Mouse (Mus musculus): ENCODE measurements around the gene Lrba. TPM values are rescaled to one million over a fixed set of nuclear protein-coding genes. Genes with fewer than 3 reads are reported as not detected.

The Lrba gene
- total and polyA plus RNA-seq, 3 experiments, result 12.3 to 22.6 (median 13.8) TPM

- Histone ChIP-seq H3K27ac (ENCODE audit: insufficient read depth, low read depth) (no peak overlapping the region), H3K4me3 (replicated peaks in 1 of 3; ENCODE audit: low read depth in 2 of 3, low read length in 2 of 3, poor library complexity in 1 of 3) (no peak overlapping the region), H3K79me2 (replicated peaks; ENCODE audit: control insufficient read depth, extremely low read depth, insufficient read depth, poor library complexity, severe bottlenecking) (no peaks in the 10 kb centered on the region), H3K4me1 (ENCODE audit: control insufficient read depth in 1 of 2, insufficient read depth in 2 of 2) (no peaks in the 10 kb centered on the region), H3K9ac (ENCODE audit: insufficient read depth, low read depth) (no peak overlapping the region), H3K36me3 (replicated peaks in 1 of 2; ENCODE audit: control insufficient read depth in 1 of 2, insufficient read depth in 1 of 2, low read length in 1 of 2) (no peaks in the 10 kb centered on the region), H3K27me3 (replicated peaks) (no peaks in the 10 kb centered on the region), H3K9me3 (replicated peaks; ENCODE audit: low read length) (no peaks in the 10 kb centered on the region), H3K4me2 (ENCODE audit: insufficient read depth, low read depth, poor library complexity, severe bottlenecking) (no peak overlapping the region)
- DNase-seq (ENCODE audit: extremely low read depth), result no peak
- dilution Hi-C loops (cut with MboI; ENCODE audit: extremely low pct_ligation_motif_present, extremely low pct_unique_long_range_greater_than_20kb, low sequenced_read_pairs), result no loop called here
- in situ Hi-C loops (cut with MboI; ENCODE audit: low pct_ligation_motif_present, low pct_unique_long_range_greater_than_20kb, low sequenced_read_pairs), result no loop called here
- no peak for TF ChIP-seq CHD1 (IDR thresholded peaks at IDR 0.05; ENCODE audit: low read depth, low read length)
- TF ChIP-seq NRF1 (IDR thresholded peaks at IDR 0.05; ENCODE audit: low read depth, low read length), result no peak
- no peak for TF ChIP-seq MXI1 (IDR thresholded peaks at IDR 0.05; ENCODE audit: low read depth, low read length)
- TF ChIP-seq MYC (IDR thresholded peaks at IDR 0.05; ENCODE audit: low read depth, low read length), result no peak
- TF ChIP-seq ELF1 (IDR thresholded peaks at IDR 0.05; ENCODE audit: low read depth, low read length), result no peak
- TF ChIP-seq JUN (IDR thresholded peaks at IDR 0.05; ENCODE audit: insufficient read depth, low read depth, low read length), result no peak
- TF ChIP-seq CTCF (conservative IDR thresholded peaks at IDR 0.05 in 1 of 2, IDR thresholded peaks at IDR 0.05 in 1 of 2; ENCODE audit: low read depth in 2 of 2, low read length in 2 of 2), result no peak
- no peak for TF ChIP-seq SIN3A (IDR thresholded peaks at IDR 0.05; ENCODE audit: low read length)
- no peak for TF ChIP-seq USF2 (conservative IDR thresholded peaks at IDR 0.05; ENCODE audit: low read depth, low read length)
- TF ChIP-seq POLR2AphosphoS2 (IDR thresholded peaks at IDR 0.05; ENCODE audit: low read depth, low read length), result no peak
- TF ChIP-seq NELFE (IDR thresholded peaks at IDR 0.05; ENCODE audit: low read depth, low read length), result no peak
These were observed 474.5 kb downstream of the Lrba start for GRCm38 (mm10) chr3:86698947-86699346.

GRCm38 (mm10) chr3:86701163-86701563 is 476.7 kb downstream of the Lrba start:
- H3K79me2 ChIP-seq (replicated peaks; ENCODE audit: control insufficient read depth, extremely low read depth, insufficient read depth, poor library complexity, severe bottlenecking), result no peaks in the 10 kb centered on the region
- in situ Hi-C loops (cut with MboI; ENCODE audit: low pct_ligation_motif_present, low pct_unique_long_range_greater_than_20kb, low sequenced_read_pairs) (no loop called here), dilution Hi-C loops (cut with MboI; ENCODE audit: extremely low pct_ligation_motif_present, extremely low pct_unique_long_range_greater_than_20kb, low sequenced_read_pairs) (no loop called here)
- H3K9me3 ChIP-seq (replicated peaks; ENCODE audit: low read length), result no peaks in the 10 kb centered on the region
- no peak overlapping the region for H3K27ac ChIP-seq (ENCODE audit: insufficient read depth, low read depth)
- H3K4me2 ChIP-seq (ENCODE audit: insufficient read depth, low read depth, poor library complexity, severe bottlenecking), result no peak overlapping the region
- H3K36me3 ChIP-seq (replicated peaks in 1 of 2; ENCODE audit: control insufficient read depth in 1 of 2, insufficient read depth in 1 of 2, low read length in 1 of 2), result no peaks in the 10 kb centered on the region
- peaks cover 0 to 3% of the 10 kb centered on the region in 2 experiments; a peak in 1 of 4 replicates for H3K4me1 ChIP-seq (ENCODE audit: control insufficient read depth in 1 of 2, insufficient read depth in 2 of 2)
- no peak overlapping the region for H3K4me3 ChIP-seq (replicated peaks in 1 of 3; ENCODE audit: low read depth in 2 of 3, low read length in 2 of 3, poor library complexity in 1 of 3)
- TF ChIP-seq SIN3A (IDR thresholded peaks at IDR 0.05; ENCODE audit: low read length), result no peak
- no peak for TF ChIP-seq TCF12 (IDR thresholded peaks at IDR 0.05; ENCODE audit: low read depth, low read length)
- TF ChIP-seq MAX (IDR thresholded peaks at IDR 0.05; ENCODE audit: low read length), result no peak
- no peak for TF ChIP-seq MAFK (IDR thresholded peaks at IDR 0.05; ENCODE audit: insufficient replicate concordance, low read length)
- no peaks in the 10 kb centered on the region for H3K27me3 ChIP-seq (replicated peaks)
- DNase-seq (ENCODE audit: extremely low read depth), result no peak
- no peak overlapping the region for H3K9ac ChIP-seq (ENCODE audit: insufficient read depth, low read depth)

GRCm38 (mm10) chr3:86709472-86709871 is 485.0 kb downstream of the Lrba start:
- no peak overlapping the region for H3K9ac ChIP-seq (ENCODE audit: insufficient read depth, low read depth)
- in situ Hi-C loops (cut with MboI; ENCODE audit: low pct_ligation_motif_present, low pct_unique_long_range_greater_than_20kb, low sequenced_read_pairs) (no loop called here), dilution Hi-C loops (cut with MboI; ENCODE audit: extremely low pct_ligation_motif_present, extremely low pct_unique_long_range_greater_than_20kb, low sequenced_read_pairs) (no loop called here)
- no peak overlapping the region for H3K27ac ChIP-seq (ENCODE audit: insufficient read depth, low read depth)
- no peak for DNase-seq (ENCODE audit: extremely low read depth)
- H3K4me1 ChIP-seq (ENCODE audit: control insufficient read depth in 1 of 2, insufficient read depth in 2 of 2), result peaks cover 0 to 3% of the 10 kb centered on the region in 2 experiments; a peak in 1 of 4 replicates
- H3K9me3 ChIP-seq (replicated peaks; ENCODE audit: low read length), result no peaks in the 10 kb centered on the region
- H3K36me3 ChIP-seq (replicated peaks in 1 of 2; ENCODE audit: control insufficient read depth in 1 of 2, insufficient read depth in 1 of 2, low read length in 1 of 2), result no peaks in the 10 kb centered on the region
- H3K27me3 ChIP-seq (replicated peaks), result no peaks in the 10 kb centered on the region
- no peak overlapping the region for H3K4me3 ChIP-seq (replicated peaks in 1 of 3; ENCODE audit: low read depth in 2 of 3, low read length in 2 of 3, poor library complexity in 1 of 3)
- TF ChIP-seq PAX5 (IDR thresholded peaks at IDR 0.05; ENCODE audit: low read length), result no peak
- TF ChIP-seq ZC3H11A (IDR thresholded peaks at IDR 0.05; ENCODE audit: low read depth, low read length), result no peak
- no peak for TF ChIP-seq MAX (IDR thresholded peaks at IDR 0.05; ENCODE audit: low read length)
- no peak for TF ChIP-seq ETS1 (conservative IDR thresholded peaks at IDR 0.05; ENCODE audit: low read depth, low read length)
- TF ChIP-seq E2F4 (IDR thresholded peaks at IDR 0.05; ENCODE audit: insufficient replicate concordance, low read depth, low read length), result no peak
- no peak for TF ChIP-seq SMC3 (IDR thresholded peaks at IDR 0.05; ENCODE audit: low read depth, low read length)
- TF ChIP-seq TBP (conservative IDR thresholded peaks at IDR 0.05; ENCODE audit: low read depth, low read length), result no peak
- TF ChIP-seq JUND (conservative IDR thresholded peaks at IDR 0.05; ENCODE audit: low read depth, low read length), result no peak
- TF ChIP-seq ZMIZ1 (IDR thresholded peaks at IDR 0.05; ENCODE audit: low read depth, low read length), result no peak
- TF ChIP-seq CHD1 (IDR thresholded peaks at IDR 0.05; ENCODE audit: low read depth, low read length), result no peak
- TF ChIP-seq GABPA (IDR thresholded peaks at IDR 0.05; ENCODE audit: insufficient replicate concordance, low read depth, low read length), result no peak
- no peak for TF ChIP-seq NRF1 (IDR thresholded peaks at IDR 0.05; ENCODE audit: low read depth, low read length)
- TF ChIP-seq MEF2A (IDR thresholded peaks at IDR 0.05; ENCODE audit: borderline replicate concordance, low read depth, low read length), result no peak
- TF ChIP-seq KAT2A (IDR thresholded peaks at IDR 0.05; ENCODE audit: insufficient replicate concordance, low read length), result no peak
- no peak for TF ChIP-seq ZKSCAN1 (IDR thresholded peaks at IDR 0.05; ENCODE audit: borderline replicate concordance, low read depth, low read length)
- no peak for TF ChIP-seq POLR2A (IDR thresholded peaks at IDR 0.05; ENCODE audit: low read depth, low read length)
- no peak for TF ChIP-seq RCOR1 (conservative IDR thresholded peaks at IDR 0.05; ENCODE audit: low read depth, low read length)
- no peaks in the 10 kb centered on the region for H3K79me2 ChIP-seq (replicated peaks; ENCODE audit: control insufficient read depth, extremely low read depth, insufficient read depth, poor library complexity, severe bottlenecking)
- no peak overlapping the region for H3K4me2 ChIP-seq (ENCODE audit: insufficient read depth, low read depth, poor library complexity, severe bottlenecking)

Measured in CH12.LX (cell line).